Mouse (Mus musculus): ENCODE data around the gene Olah. TPM values are rescaled to one million over a fixed set of nuclear protein-coding genes. Genes with fewer than 3 reads are reported as not detected.
"Not testable (repeated sequence)": the region's sequence is repeated elsewhere in the genome, so short reads cannot be mapped to it uniquely, and the experiment has no call there.

Gene Olah
- not detected in 3 replicates for total RNA-seq (2017)

DNA sequence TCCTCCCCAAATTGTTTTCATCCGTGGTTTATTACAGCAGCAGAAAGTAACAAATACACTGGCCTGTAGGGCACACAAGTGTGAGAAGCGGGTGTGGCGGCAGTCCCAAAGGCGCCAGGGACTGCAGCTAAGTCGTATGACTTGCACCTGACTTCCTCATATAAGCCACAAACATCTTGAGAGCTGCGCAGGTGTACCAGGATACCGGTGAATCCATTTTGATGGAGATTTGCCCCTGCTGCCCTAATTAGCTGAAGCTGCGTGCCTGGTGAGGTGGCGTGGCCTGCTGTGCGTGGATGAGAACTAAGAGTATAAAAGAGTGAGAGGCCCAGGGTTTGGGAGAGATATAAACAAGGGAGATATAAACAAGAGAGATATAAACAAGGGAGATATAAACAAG is at the start of gene Olah:
Gene Olah, minus strand, starts transcription at position 101 of the 400 bp plus-strand sequence.
- ATAC-seq (replicated peaks; ENCODE audit: insufficient number of reproducible peaks, low FRiP score, low TSS enrichment, poor library complexity, severe bottlenecking), result not testable (repeated sequence)

DNA sequence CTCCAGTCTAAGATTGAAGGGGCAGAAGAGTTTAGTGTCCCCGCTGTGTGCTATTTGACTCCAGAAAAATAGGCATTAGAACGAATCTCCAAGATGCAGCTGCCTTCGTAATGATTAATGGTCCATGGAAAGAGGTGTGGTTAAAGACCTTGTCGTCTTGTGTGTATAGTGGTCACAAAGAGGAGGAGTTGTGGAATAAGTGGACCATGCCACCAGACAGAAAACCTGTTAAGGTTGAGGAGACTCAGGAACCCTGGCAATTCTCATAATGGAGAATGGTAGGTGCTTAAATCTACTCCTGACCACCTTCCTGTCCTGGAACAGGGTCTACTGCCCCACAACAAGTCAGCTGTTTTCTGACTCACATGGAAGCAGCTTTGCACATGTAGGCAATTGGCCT is 49.0 kb upstream of the Olah start:
- ATAC-seq (replicated peaks; ENCODE audit: insufficient number of reproducible peaks, low FRiP score, low TSS enrichment, poor library complexity, severe bottlenecking), result no peak

DNA sequence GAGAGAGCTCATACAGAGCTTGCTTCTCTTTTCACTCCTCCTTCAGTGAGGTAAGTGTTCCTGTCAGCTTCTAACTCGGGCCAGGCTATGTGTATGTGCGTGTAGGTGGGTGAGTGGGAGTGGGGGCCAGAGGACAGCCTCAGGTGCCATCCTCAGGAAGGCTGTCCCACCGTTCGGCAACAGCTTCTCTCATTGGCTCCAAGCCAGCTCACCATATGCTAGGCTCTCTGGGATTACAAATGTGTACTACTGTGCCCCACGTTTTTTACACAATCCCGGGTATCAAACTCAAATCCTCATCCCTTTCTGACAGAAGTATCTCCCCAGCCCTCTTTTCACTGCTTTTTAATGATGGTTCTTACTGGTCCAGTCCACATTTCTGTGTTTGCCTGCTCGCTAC is 47.2 kb upstream of the Olah start:
- ATAC-seq (replicated peaks; ENCODE audit: insufficient number of reproducible peaks, low FRiP score, low TSS enrichment, poor library complexity, severe bottlenecking), result no peak

DNA sequence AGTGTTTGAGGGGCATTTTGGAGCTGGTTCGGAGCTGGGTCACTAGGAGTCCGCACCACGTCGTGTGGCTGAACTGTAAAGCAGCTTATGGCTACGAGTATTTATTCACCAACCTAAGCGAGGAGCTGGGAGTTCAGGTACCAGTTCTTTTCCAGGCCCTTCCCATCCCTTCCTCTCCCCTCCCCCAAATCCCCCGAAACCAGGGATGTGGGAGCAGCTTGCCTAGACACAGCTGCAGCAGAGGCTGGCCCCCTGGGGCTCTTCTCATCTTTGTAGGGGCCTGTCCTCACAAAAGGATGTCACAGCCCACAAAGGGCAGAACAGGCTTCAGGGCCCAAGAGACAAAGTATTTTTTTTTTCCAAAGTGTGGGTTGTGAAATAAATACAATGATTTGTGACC is 40.9 kb upstream of the Olah start:
- no peak for ATAC-seq (replicated peaks; ENCODE audit: insufficient number of reproducible peaks, low FRiP score, low TSS enrichment, poor library complexity, severe bottlenecking)

DNA sequence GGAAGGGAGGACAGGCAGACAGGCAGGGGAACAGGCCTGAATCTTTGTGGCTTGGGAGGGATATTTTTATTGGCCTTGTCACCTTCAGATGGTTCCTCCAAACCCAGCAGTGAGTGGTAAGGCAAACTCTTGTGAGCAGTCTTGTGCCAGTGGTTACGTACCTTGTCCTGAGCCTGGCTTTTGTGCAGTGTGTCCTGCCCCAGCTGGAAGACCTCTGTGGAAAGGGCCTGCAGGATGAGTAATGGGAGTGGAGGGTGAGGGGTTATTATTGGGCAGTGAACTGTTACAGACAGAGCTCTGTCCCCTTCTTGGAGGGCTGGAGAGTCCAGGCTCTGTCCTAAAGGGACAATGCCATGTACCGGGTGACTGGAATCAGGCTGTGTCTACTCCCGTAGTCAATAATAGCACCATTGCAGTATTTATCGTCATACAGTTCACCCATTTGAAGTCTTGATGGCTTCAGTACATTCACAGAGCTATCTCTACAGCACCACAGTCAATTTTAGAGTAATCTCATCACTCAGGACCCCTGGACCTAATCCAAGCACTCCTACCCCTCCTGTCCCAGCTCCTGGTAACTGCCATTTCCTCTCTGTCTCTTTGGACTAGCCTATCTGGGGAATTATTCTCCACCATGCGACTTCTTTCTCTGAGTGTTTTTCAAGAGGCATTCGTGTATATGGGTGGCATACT is 38.5 kb upstream of the Olah start:
- ATAC-seq (replicated peaks; ENCODE audit: insufficient number of reproducible peaks, low FRiP score, low TSS enrichment, poor library complexity, severe bottlenecking), result no peak

DNA sequence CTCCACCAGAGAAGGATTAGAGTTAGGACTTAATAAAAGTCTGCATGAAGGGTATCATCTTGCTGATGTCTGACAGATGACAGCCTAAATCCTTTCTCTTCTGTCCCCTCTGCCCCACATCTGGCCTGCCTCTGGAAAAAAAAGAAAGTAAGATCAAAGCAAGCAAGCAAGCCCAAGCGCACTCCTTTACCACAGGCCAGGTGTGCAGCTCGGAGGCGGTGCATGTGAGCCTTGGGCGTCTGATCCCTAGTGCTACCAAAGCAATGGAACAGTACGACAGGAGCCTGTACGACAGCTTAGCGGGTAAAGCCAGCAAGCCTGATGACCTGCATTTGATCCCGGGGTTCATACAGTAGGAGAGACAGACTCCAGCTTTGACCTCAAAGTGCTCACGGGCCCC is 33.9 kb upstream of the Olah start:
- no peak for ATAC-seq (replicated peaks; ENCODE audit: insufficient number of reproducible peaks, low FRiP score, low TSS enrichment, poor library complexity, severe bottlenecking)

DNA sequence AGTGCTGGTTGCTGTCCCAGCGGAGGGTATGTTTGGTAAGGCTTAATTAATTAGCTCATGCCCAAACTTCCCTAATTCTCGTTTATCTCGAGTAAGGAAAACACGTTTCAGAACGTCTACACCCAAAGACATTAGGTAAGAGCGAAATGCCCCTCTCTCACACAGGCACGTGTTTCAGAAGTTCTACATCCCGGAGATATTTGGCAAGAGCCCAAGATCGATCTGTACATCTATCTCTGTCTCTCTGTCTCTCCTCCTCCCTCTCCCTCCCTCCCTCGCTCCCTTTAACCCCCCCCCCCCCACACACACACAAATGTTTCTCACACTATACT is 27.5 kb upstream of the Olah start:
- no peak for ATAC-seq (replicated peaks; ENCODE audit: insufficient number of reproducible peaks, low FRiP score, low TSS enrichment, poor library complexity, severe bottlenecking)

DNA sequence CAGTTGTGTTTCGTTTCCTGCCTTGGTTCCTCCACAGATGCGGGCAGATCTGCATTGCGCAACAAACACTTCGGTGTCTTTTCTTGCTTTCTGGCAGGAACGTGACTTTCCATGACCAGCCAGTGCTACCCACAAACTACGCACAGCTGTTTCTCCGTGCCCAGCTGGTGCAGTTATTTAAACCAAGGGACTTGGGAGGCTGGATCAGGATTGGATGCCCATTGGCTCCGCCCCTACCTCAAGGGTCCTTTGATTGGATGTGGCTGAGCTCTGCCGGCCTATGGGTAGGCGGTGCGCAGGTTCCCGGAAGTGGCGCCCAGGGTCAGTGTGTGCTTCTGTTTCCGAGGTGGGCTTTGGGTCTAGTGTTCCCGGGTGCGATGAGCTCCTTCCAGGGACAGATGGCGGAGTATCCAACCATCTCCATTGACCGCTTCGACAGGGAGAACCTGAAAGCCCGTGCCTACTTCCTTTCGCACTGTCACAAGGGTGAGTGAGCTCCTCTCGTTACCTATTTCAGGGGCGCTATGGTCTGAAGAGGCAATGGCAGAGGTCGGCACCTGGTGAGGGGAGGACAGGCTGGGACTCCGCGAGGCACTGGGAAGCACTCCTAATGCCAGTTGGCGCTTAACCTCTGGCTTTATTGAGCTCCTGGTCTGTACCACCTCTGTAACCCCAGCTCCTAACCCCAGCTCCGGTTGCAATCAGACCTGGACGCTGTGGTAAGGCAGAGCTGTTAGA is 27.0 kb upstream of the Olah start, which contains the start of gene Dclre1c:
Gene Dclre1c, plus strand, starts transcription at position 291 of the 738 bp plus-strand sequence.
- peak; percentile 96 for ATAC-seq (replicated peaks; ENCODE audit: insufficient number of reproducible peaks, low FRiP score, low TSS enrichment, poor library complexity, severe bottlenecking)

DNA sequence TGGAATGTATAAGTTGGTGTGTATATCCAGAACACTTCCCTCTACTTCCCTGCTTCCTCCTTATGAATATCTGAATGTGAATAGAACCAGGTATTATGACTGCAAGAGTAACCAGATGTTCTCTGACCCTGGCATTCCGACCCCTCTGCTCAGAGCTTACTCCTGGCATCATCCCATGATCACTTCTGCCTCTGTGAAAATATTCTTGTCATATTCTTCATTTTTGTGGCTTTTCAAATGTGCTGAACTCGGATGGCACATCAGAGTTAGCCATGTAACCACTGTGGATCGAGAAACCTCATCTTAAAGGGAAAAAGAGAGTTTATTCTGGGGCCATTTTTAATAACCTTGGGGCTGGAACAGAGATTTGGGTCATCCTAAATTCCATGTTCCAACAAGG is 25.5 kb upstream of the Olah start, which contains the start of gene Meig1:
Gene Meig1, minus strand, starts transcription at position 101 of the 400 bp plus-strand sequence.
- no peak for ATAC-seq (replicated peaks; ENCODE audit: insufficient number of reproducible peaks, low FRiP score, low TSS enrichment, poor library complexity, severe bottlenecking)

DNA sequence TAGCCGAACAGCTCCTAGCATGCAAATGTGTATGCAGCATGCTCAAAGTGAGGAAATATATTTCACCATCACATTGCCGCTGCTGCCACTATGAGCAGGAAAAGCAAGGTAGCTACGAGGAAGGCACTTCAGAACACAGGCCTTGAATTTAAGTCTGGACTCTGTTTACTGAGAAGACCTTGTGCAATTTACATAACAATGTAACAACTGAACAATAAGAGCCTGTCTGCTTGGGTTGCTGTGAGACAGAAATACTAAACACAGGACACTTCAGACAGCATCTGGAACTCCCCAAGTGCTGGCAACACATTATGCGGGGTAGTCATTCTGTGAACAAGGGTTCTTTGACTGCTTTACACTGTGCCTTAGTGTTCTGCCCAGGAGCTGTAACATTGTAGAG is 23.1 kb upstream of the Olah start:
- no peak for ATAC-seq (replicated peaks; ENCODE audit: insufficient number of reproducible peaks, low FRiP score, low TSS enrichment, poor library complexity, severe bottlenecking)

DNA sequence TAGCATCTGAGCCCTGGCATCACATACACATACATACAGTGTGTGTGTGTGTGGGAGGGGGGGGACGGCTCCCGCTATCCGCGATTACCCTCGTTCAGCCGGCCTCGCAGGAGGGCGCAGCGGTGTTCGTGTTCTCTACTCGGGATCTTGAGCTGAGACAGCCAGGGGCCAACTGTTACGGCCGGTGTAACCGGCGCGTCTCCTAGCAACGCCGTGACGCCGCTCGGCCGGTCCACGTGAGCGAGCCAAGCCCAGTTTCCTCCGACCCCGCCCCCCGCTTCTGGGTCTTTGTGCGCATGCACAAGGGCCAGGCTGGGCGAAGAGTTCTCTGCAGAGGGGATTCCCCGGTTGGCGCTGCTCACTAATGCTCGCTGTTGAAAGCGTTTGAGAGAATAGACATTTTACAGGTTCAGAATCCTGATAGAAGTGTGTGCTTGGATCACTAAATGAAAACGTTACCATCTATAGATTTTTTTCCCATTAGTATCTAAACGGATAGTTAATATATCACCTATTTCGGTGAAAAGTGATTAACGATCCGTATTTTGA is 21.9 kb upstream of the Olah start:
- peak; percentile 81 for ATAC-seq (replicated peaks; ENCODE audit: insufficient number of reproducible peaks, low FRiP score, low TSS enrichment, poor library complexity, severe bottlenecking)

DNA sequence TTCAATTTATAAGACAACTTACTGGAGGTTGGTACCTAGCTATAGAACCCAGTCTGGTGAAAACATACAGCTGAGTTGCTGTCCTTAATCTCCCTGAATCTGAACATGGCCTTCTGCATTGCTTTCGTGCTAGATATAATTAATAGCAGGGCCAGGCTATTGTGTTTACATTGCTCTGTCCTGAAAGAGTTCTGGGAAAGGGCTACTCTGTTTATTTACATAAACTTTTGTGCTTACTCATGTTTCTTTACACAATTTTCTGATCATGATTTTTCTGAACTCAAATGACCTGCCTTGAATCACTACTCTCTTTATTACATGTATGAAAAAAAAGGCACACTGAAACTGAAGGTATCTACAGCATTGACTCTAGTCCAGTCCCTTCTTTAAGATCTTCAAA is 18.7 kb upstream of the Olah start:
- ATAC-seq (replicated peaks; ENCODE audit: insufficient number of reproducible peaks, low FRiP score, low TSS enrichment, poor library complexity, severe bottlenecking), result no peak

DNA sequence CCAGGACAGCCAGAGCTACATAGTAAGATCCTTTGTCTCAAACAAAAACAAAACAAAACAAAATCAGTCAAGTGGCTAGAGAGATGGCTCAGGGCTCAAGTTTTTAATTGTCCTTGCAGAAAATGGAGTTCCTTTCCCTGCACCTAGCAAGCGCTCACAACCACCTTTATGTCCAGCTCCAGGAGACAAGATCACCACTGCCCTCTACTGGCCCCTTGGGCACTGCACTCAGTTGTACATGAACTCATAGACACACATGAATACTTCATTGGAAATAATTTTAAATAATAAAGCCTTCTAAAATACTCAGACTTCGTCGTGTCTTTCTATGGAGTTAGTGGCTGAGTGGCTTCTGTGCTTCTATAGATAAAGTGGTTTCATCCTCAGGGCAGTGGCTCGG is 17.2 kb upstream of the Olah start:
- no peak for ATAC-seq (replicated peaks; ENCODE audit: insufficient number of reproducible peaks, low FRiP score, low TSS enrichment, poor library complexity, severe bottlenecking)

DNA sequence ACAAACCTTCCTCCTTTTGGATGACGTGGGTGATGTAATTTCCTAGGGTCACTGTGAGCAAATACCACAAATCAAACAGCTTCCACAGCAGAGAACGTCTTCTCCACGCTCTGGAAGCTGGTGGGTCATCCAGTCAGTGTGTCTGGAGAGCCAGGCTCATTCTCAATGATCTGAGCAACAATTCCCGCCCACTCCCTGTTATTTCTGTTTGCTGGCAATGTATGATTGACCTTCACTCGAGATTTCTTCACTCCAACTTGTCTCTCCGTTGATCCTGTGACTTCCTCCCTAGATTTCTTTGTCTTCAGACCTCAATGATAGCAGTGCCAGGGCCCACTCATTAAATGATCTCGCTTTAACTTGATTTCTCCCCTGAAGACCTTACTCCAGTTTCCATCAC is 10.7 kb upstream of the Olah start:
- no peak for ATAC-seq (replicated peaks; ENCODE audit: insufficient number of reproducible peaks, low FRiP score, low TSS enrichment, poor library complexity, severe bottlenecking)

DNA sequence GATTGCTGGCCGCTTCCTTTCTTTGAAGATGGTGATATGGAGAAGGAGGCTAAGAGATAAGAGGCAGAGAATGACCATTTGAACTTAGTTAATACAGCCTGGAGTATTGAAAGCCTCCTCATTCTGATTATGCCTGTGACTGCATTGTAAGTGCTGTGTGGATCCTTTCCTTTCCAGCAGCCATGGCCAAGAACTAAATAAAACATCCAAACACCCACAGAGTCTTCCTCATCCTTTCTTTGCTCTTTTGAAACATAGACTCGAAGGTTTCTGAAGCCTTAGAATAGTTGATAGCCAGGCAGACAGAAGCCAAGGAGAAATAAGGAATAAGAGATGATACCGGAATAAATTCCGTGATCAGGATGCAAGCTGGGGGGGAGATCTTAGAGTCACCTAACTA is 9.0 kb upstream of the Olah start:
- ATAC-seq (replicated peaks; ENCODE audit: insufficient number of reproducible peaks, low FRiP score, low TSS enrichment, poor library complexity, severe bottlenecking), result no peak

DNA sequence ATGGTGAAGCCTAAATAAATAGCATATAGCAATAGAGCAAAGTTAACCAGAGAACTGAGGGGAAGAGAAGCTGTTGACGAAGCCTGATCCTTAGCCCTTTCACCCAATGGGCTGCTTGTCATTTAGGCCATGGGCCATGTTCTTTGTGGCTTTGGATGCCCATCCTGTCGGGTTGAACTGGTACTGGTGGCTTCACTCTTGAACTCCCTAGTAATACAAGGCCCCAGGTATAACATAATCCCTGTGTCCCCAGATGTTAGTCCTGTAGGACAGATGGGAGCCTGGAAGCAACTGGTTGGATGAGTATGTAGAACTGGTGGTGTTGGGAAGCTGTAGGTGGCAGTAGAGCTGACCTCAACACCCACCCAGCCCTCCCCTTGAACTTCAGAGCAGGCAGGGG is 5.1 kb downstream of the Olah start:
- no peak for ATAC-seq (replicated peaks; ENCODE audit: insufficient number of reproducible peaks, low FRiP score, low TSS enrichment, poor library complexity, severe bottlenecking)

DNA sequence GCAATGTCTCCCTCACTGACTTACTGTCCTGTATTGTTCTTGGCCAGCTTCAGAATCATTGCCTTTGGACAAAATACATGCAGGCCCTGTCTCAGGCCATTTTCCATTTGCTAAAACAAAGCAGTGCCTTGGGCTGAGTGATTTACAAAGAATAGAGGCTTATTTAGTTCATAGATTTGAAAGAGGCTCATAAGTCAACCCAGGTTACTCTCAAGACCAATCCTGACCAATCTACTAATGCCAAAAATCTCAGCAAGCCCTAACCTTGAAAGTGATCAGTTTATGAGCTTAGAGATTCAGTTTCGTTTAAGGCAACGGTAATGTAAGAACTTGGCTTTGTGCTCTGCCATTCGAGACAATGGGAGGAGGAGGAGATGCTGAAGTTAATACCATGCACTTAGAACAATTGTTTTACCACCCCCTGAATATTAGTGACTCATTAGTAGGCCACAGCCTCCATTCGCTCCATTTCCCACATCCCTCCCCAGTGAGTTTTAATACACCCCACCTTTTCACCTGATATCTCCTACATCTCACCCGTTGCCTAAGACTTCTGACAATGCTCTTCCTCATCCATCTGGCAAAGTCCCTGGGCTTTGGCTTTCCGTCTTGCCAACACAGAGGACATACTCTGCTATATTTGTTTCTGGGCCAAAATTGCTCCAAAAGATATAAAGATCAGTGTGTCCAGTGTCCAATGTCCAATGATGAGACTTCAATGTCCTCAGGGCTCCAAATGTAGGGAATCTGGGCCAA is 9.7 kb downstream of the Olah start:
- no peak for ATAC-seq (replicated peaks; ENCODE audit: insufficient number of reproducible peaks, low FRiP score, low TSS enrichment, poor library complexity, severe bottlenecking)

DNA sequence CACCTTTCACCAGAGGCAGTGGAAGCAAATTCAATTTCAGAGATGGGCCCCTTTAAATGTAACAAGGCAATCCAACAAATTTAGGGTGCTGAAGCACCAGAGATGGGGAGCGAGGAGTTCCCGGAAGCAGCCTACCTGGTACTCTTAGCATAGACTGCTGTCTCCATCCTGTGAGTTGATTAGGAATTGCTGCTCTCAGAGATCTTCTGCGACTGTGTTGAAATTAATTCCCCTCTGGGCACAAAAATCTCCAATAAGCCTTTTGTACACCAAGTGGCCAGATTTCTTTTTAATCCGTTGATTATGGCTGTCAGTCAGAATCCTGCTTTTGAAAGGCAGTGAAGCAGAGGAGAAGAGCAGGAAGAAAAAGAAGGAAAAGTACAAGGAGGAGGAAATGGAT is 31.9 kb downstream of the Olah start:
- no peak for ATAC-seq (replicated peaks; ENCODE audit: insufficient number of reproducible peaks, low FRiP score, low TSS enrichment, poor library complexity, severe bottlenecking)

DNA sequence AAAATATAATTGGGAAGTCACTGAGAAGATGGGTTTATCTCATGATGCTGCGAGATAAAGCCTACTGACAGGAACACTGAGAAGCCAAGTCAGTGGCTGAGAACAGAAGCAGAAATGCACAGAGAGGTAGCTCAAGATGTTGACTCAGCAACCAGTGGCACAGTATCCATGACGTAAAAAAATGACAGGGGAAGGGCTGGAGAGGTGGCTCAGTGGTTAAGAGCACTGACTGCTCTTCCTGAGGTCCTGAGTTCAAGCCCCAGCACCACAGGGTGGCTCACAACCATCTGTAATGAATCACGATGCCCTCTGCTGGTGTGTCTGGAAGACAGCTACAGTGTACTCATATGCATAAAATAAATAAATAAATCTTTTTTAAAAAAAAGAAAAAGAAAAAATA is 35.9 kb downstream of the Olah start:
- no peak for ATAC-seq (replicated peaks; ENCODE audit: insufficient number of reproducible peaks, low FRiP score, low TSS enrichment, poor library complexity, severe bottlenecking)

All from monocyte, adult 5-6 weeks (primary cell).